Mouse (Mus musculus) liver, embryonic 14.5 days (tissue): ENCODE measurements around the gene Amph. TPM values are rescaled to one million over a fixed set of nuclear protein-coding genes. Genes with fewer than 3 reads are reported as not detected.

Source experiments
- ATAC-seq: fragments of 200-750 bp; cut with Nextera tagmentation; 2 replicates; pipeline ENCODE4 v1.8.0; 2017; ENCODE audit warnings: moderate number of reproducible peaks, mild to moderate bottlenecking, moderate library complexity; ENCODE audit not compliant: insufficient read depth
- DNase-seq, 3 experiments: peaks; one replicate each; pipeline ENCODE4 v3.0.0-alpha.2; 2012 to 2013; ENCODE audit warnings: low read depth in 3 of 3, low spot score in 3 of 3
- H3K27ac ChIP-seq: fragments of 300-500 bp; sonication (generic); 2 replicates; pipeline ENCODE4 v1.5.1; 2014; ENCODE audit warnings: moderate library complexity, mild to moderate bottlenecking, control low read depth, inconsistent platforms
- H3K27me3 ChIP-seq: fragments of 300-500 bp; sonication (generic); 2 replicates; pipeline ENCODE4 v1.6.1; 2014; ENCODE audit warnings: mild to moderate bottlenecking, low read length, moderate library complexity; ENCODE audit not compliant: control insufficient read depth, insufficient read depth
- H3K36me3 ChIP-seq: fragments of 300-500 bp; sonication (generic); replicated peaks from 2 replicates; pipeline ENCODE4 v1.6.1; 2014; ENCODE audit warnings: low read depth; ENCODE audit not compliant: control insufficient read depth, insufficient read depth
- H3K4me1 ChIP-seq, 2 experiments: fragments of 200-500 bp in 1 of 2; fragments of 300-500 bp in 1 of 2; sonication (generic) in 1 of 2; replicated peaks; 2 replicates each; pipeline ENCODE4 v1.6.1; 2012 to 2014; ENCODE audit warnings: antibody characterized with exemption in 1 of 2, inconsistent platforms in 1 of 2, low read length in 1 of 2; ENCODE audit not compliant: control insufficient read depth in 2 of 2, insufficient read depth in 2 of 2
- H3K4me2 ChIP-seq: fragments of 300-500 bp; sonication (generic); 2 replicates; pipeline ENCODE4 v1.6.1; 2014; ENCODE audit warnings: low read depth, mild to moderate bottlenecking, control low read depth, moderate library complexity
- H3K4me3 ChIP-seq, 2 experiments: fragments of 200-500 bp in 1 of 2; fragments of 300-500 bp in 1 of 2; sonication (generic) in 1 of 2; 2 replicates each; pipeline ENCODE4 v1.5.1; 2012 to 2014; ENCODE audit warnings: low read depth in 2 of 2, low read length in 2 of 2, mild to moderate bottlenecking in 2 of 2, control low read depth in 1 of 2, inconsistent platforms in 1 of 2, moderate library complexity in 1 of 2; ENCODE audit not compliant: insufficient read depth in 1 of 2
- H3K9ac ChIP-seq: fragments of 300-500 bp; sonication (generic); replicated peaks from 2 replicates; pipeline ENCODE4 v1.6.1; 2014; ENCODE audit warnings: mild to moderate bottlenecking, control low read depth, moderate library complexity
- H3K9me3 ChIP-seq: fragments of 300-500 bp; sonication (generic); 2 replicates; pipeline ENCODE4 v1.6.1; 2016; ENCODE audit warnings: low read length, mixed read lengths; ENCODE audit not compliant: control insufficient read depth
- CTCF ChIP-seq: IDR thresholded peaks from 2 replicates; pipeline ENCODE4 v1.5.1; 2016; ENCODE audit warnings: antibody characterized with exemption, low read depth, control low read depth
- EP300 ChIP-seq: IDR thresholded peaks from 2 replicates; pipeline ENCODE4 v1.6.1; 2016; ENCODE audit warnings: antibody characterized with exemption, low read depth
- WGBS: fragments of 180-500 bp; shearing (Covaris S2); extraction: QIAGEN DNeasy Blood & Tissue Kit; methylation state at CpG from one replicate; pipeline ENCODE4 v1.1.7; 2014; ENCODE audit not compliant: insufficient replicate concordance; 5-methylcytosine and 5-hydroxymethylcytosine counted together
- polyA plus RNA-seq, 2 experiments: library from polyadenylated mRNA; depleted of rRNA in 1 of 2; stranded (reverse) in 1 of 2; unstranded in 1 of 2; fragments of >200 nt; fragmentation: Nextera tagmentation in 1 of 2; extraction: Ambion mirVana in 1 of 2; gene quantifications; 2 replicates each; pipeline versions ENCODE4 v1.2.1 to v1.2.3; 2012 to 2014

Amph gene
- polyA plus RNA-seq, 2 experiments, result 0.20 TPM; not detected in 1

GRCm38 (mm10) chr13:19158484-19158883 lies 210.5 kb downstream of the Amph start:
- H3K4me1 ChIP-seq, result 0 out of 4 replicates have a peak, but pooled peaks cover 0 to 2% of the 10 kb centered on the region in 2 experiments
- no peak for ATAC-seq

GRCm38 (mm10) chr13:19160616-19161015 lies 212.6 kb downstream of the Amph start:
- no peak overlapping the region for H3K9ac ChIP-seq
- no peaks in the 10 kb centered on the region for H3K27me3 ChIP-seq
- TF ChIP-seq CTCF (no peak), EP300 (no peak)
- no peak for DNase-seq
- H3K9me3 ChIP-seq, result no peaks in the 10 kb centered on the region
- H3K4me3 ChIP-seq, result no peak overlapping the region
- no peak for ATAC-seq
- no peak overlapping the region for H3K4me2 ChIP-seq
- 68% methylated on average over 7 of the region's 7 CpGs for WGBS
- H3K36me3 ChIP-seq, result no peaks in the 10 kb centered on the region
- H3K27ac ChIP-seq, result no peak overlapping the region
- H3K4me1 ChIP-seq, result 0 out of 4 replicates have a peak, but pooled peaks cover 0 to 2% of the 10 kb centered on the region in 2 experiments

More at GRCm38 (mm10) chr13:19158484-19158883, 210.5 kb downstream of the Amph start:
- Histone ChIP-seq H3K4me3 (no peak overlapping the region), H3K27ac (no peak overlapping the region), H3K4me2 (no peak overlapping the region), H3K36me3 (no peaks in the 10 kb centered on the region), H3K9me3 (no peaks in the 10 kb centered on the region), H3K9ac (no peak overlapping the region), H3K27me3 (no peaks in the 10 kb centered on the region)
- TF ChIP-seq CTCF (peak; percentile 79), EP300 (no peak)
- DNase-seq, result peak in 1 of 3 experiments; percentile 37
- 18% methylated on average over 4 of the region's 4 CpGs for WGBS

- ATAC-seq, result no peak
- no peak overlapping the region for H3K4me2 ChIP-seq
- no peaks in the 10 kb centered on the region for H3K9me3 ChIP-seq
- no peak for DNase-seq
- WGBS, result 59% methylated on average over 7 of the region's 7 CpGs
- 0 out of 4 replicates have a peak, but pooled peaks cover 0 to 2% of the 10 kb centered on the region in 2 experiments for H3K4me1 ChIP-seq
- no peak for TF ChIP-seq CTCF
- no peak for TF ChIP-seq EP300
- no peaks in the 10 kb centered on the region for H3K27me3 ChIP-seq
- H3K36me3 ChIP-seq, result no peaks in the 10 kb centered on the region
- no peak overlapping the region for H3K9ac ChIP-seq
- no peak overlapping the region for H3K27ac ChIP-seq
- no peak overlapping the region for H3K4me3 ChIP-seq
These were observed 213.1 kb downstream of the Amph start for GRCm38 (mm10) chr13:19161111-19161510.

- H3K4me1 ChIP-seq, result 0 out of 4 replicates have a peak, but pooled peaks cover 0 to 2% of the 10 kb centered on the region in 2 experiments
- no peak overlapping the region for H3K9ac ChIP-seq
- H3K27ac ChIP-seq, result no peak overlapping the region
- no peaks in the 10 kb centered on the region for H3K9me3 ChIP-seq
- 34% methylated on average over 6 of the region's 6 CpGs for WGBS
- TF ChIP-seq EP300 (no peak), CTCF (no peak)
- H3K27me3 ChIP-seq, result no peaks in the 10 kb centered on the region
- H3K36me3 ChIP-seq, result no peaks in the 10 kb centered on the region
- DNase-seq (no peak), ATAC-seq (no peak)
- H3K4me2 ChIP-seq, result no peak overlapping the region
- H3K4me3 ChIP-seq, result no peak overlapping the region
These were observed 214.1 kb downstream of the Amph start for GRCm38 (mm10) chr13:19162120-19162519.

GRCm38 (mm10) chr13:19177662-19178259 lies 229.8 kb downstream of the Amph start:
- Histone ChIP-seq H3K36me3 (no peaks in the 10 kb centered on the region), H3K9me3 (no peaks in the 10 kb centered on the region), H3K4me3 (peak overlapping the region; percentile 28 to 37), H3K9ac (peak overlapping the region; percentile 63), H3K4me2 (peak overlapping the region; percentile 76), H3K27me3 (no peaks in the 10 kb centered on the region), H3K27ac (peak overlapping the region; percentile 95), H3K4me1 (peaks cover 7 to 21% of the 10 kb centered on the region in 2 experiments)
- peak; percentile 81 for ATAC-seq
- DNase-seq, result peak; percentile 81 to 88 (median 82)
- 13% methylated on average over 1 of the region's 1 CpGs for WGBS
- TF ChIP-seq CTCF, result peak; percentile 94
- TF ChIP-seq EP300, result no peak; the same call in 1 of the 2 replicates
